7 mouse cellular contexts compared by ENCODE assay signal in genomic region chr6:4904055-4904450, GRCm38 (mm10). TPM values are rescaled to one million over a fixed set of nuclear protein-coding genes. Genes with fewer than 3 reads are reported as not detected.
DNase-seq lines count a peak whose midpoint lies in the region; ATAC-seq and TF ChIP-seq lines count a peak whose summit lies in the region.

No protein-coding gene starts in this region.

- H3K4me1 ChIP-seq in ES-Bruce4 (ENCODE audit: control insufficient read depth, insufficient read depth, low read length) (no peaks in the 10 kb centered on the region), ES-E14 (ENCODE audit: control insufficient read depth in 2 of 2, insufficient read depth in 2 of 2, low read length in 2 of 2, poor library complexity in 1 of 2) (peaks cover 0 to 5% of the 10 kb centered on the region in 2 experiments; a peak in 3 of 4 replicates)
- H3K4me1 ChIP-seq in embryonic facial prominence, embryonic 14.5 days (ENCODE audit: control insufficient read depth, insufficient read depth, low read length): peaks cover 8% of the 10 kb centered on the region
- peaks cover 55% of the 10 kb centered on the region for H3K4me1 ChIP-seq in hindbrain, embryonic 13.5 days (replicated peaks)
- peaks cover 21% of the 10 kb centered on the region; the same call in 1 of the 2 replicates for H3K4me1 ChIP-seq in limb, embryonic 13.5 days
- peaks cover 36% of the 10 kb centered on the region for H3K4me1 ChIP-seq in midbrain, embryonic 16.5 days (ENCODE audit: control insufficient read depth, insufficient read depth, low read length)

- H3K36me3 ChIP-seq in ES-Bruce4 (ENCODE audit: control insufficient read depth, insufficient read depth, low read length, poor library complexity, severe bottlenecking) (no peaks in the 10 kb centered on the region), ES-E14 (ENCODE audit: control insufficient read depth, insufficient read depth, low read length, poor library complexity, severe bottlenecking) (peaks cover 6% of the 10 kb centered on the region; the same call in 1 of the 2 replicates)
- no peaks in the 10 kb centered on the region for H3K36me3 ChIP-seq in embryonic facial prominence, embryonic 14.5 days (ENCODE audit: control insufficient read depth, insufficient read depth, low read length)
- no peaks in the 10 kb centered on the region for H3K36me3 ChIP-seq in hindbrain, embryonic 13.5 days
- peaks cover 6% of the 10 kb centered on the region for H3K36me3 ChIP-seq in limb, embryonic 13.5 days
- no peaks in the 10 kb centered on the region for H3K36me3 ChIP-seq in midbrain, embryonic 16.5 days (ENCODE audit: control insufficient read depth, insufficient read depth, low read length)

- TF ChIP-seq CTCF in ES-Bruce4 (IDR thresholded peaks at IDR 0.05; ENCODE audit: low read depth, low read length): no peak

- H3K9ac ChIP-seq in ES-Bruce4 (ENCODE audit: low read depth, poor library complexity, severe bottlenecking) (peak overlapping the region; percentile 97), ES-E14 (ENCODE audit: insufficient read depth, low read depth, low read length, poor library complexity, severe bottlenecking) (peak overlapping the region; percentile 14; the same call in 1 of the 2 replicates)
- peak overlapping the region; percentile 91 for H3K9ac ChIP-seq in embryonic facial prominence, embryonic 14.5 days (ENCODE audit: low read depth, low read length)
- peak overlapping the region; percentile 96 for H3K9ac ChIP-seq in hindbrain, embryonic 13.5 days
- peak overlapping the region; percentile 90 for H3K9ac ChIP-seq in limb, embryonic 13.5 days
- H3K9ac ChIP-seq in midbrain, embryonic 16.5 days (ENCODE audit: low read depth, low read length): peak overlapping the region; percentile 98

- in situ Hi-C loops in ES-E14 (cut with MboI; ENCODE audit: low sequenced_read_pairs in 2 of 2, unreplicated experiment in 2 of 2): no loop called here

- ATAC-seq in embryonic facial prominence, embryonic 14.5 days (ENCODE audit: low read depth): peak; percentile 17; the same call in 1 of the 2 replicates
- peak; percentile 50 for ATAC-seq in hindbrain, embryonic 13.5 days (ENCODE audit: low FRiP score)
- ATAC-seq in limb, embryonic 13.5 days (ENCODE audit: low FRiP score, low read depth): peak; percentile 25; the same call in 1 of the 2 replicates
- ATAC-seq in midbrain, embryonic 16.5 days: peak; percentile 41; the same call in 1 of the 2 replicates
- no peak for ATAC-seq in monocyte, adult 5-6 weeks (replicated peaks; ENCODE audit: insufficient number of reproducible peaks, low FRiP score, low TSS enrichment, poor library complexity, severe bottlenecking)

- 7% methylated on average over 9 of the region's 9 CpGs for WGBS in embryonic facial prominence, embryonic 14.5 days
- WGBS in hindbrain, embryonic 13.5 days: 2% methylated on average over 9 of the region's 9 CpGs
- 7% methylated on average over 9 of the region's 9 CpGs for WGBS in limb, embryonic 13.5 days
- WGBS in midbrain, embryonic 16.5 days: 2% methylated on average over 9 of the region's 9 CpGs

- DNase-seq in ES-E14 (ENCODE audit: low read depth, low spot score): no peak
- DNase-seq in embryonic facial prominence, embryonic 14.5 days (ENCODE audit: low spot score): peak; percentile 66

- H3K27ac ChIP-seq in ES-Bruce4 (ENCODE audit: insufficient read depth, low read length): no peak overlapping the region
- H3K27ac ChIP-seq in ES-E14 (ENCODE audit: insufficient read depth, low read depth, low read length, poor library complexity, severe bottlenecking): peak overlapping the region; percentile 41; the same call in 1 of the 2 replicates
- H3K27ac ChIP-seq in embryonic facial prominence, embryonic 14.5 days (replicated peaks; ENCODE audit: low read depth, low read length): peak overlapping the region; percentile 91
- H3K27ac ChIP-seq in hindbrain, embryonic 13.5 days: peak overlapping the region; percentile 98
- peak overlapping the region; percentile 94 for H3K27ac ChIP-seq in limb, embryonic 13.5 days
- H3K27ac ChIP-seq in midbrain, embryonic 16.5 days (ENCODE audit: low read length): peak overlapping the region; percentile 98

- no peak for TF ChIP-seq EP300 in ES-Bruce4 (IDR thresholded peaks at IDR 0.05; ENCODE audit: insufficient read depth, low read depth, low read length)

- H3K4me2 ChIP-seq in embryonic facial prominence, embryonic 14.5 days (ENCODE audit: low read depth, low read length): peak overlapping the region; percentile 89
- H3K4me2 ChIP-seq in hindbrain, embryonic 13.5 days: peak overlapping the region; percentile 71
- H3K4me2 ChIP-seq in limb, embryonic 13.5 days (replicated peaks): peak overlapping the region; percentile 79
- H3K4me2 ChIP-seq in midbrain, embryonic 16.5 days (ENCODE audit: low read length): peak overlapping the region; percentile 67

- peak overlapping the region; percentile 41 for H3K4me3 ChIP-seq in ES-Bruce4 (ENCODE audit: low read depth, low read length)
- H3K4me3 ChIP-seq in ES-E14 (ENCODE audit: insufficient read depth in 1 of 2, low read depth in 1 of 2, low read length in 2 of 2, poor library complexity in 1 of 2, severe bottlenecking in 1 of 2): peak overlapping the region; percentile 79 to 98
- peak overlapping the region; percentile 82 for H3K4me3 ChIP-seq in embryonic facial prominence, embryonic 14.5 days (ENCODE audit: low read depth, low read length)
- H3K4me3 ChIP-seq in hindbrain, embryonic 13.5 days: peak overlapping the region; percentile 69
- H3K4me3 ChIP-seq in limb, embryonic 13.5 days: peak overlapping the region; percentile 73
- H3K4me3 ChIP-seq in midbrain, embryonic 16.5 days (ENCODE audit: low read depth, low read length): peak overlapping the region; percentile 81

- no peaks in the 10 kb centered on the region for H3K27me3 ChIP-seq in ES-Bruce4 (ENCODE audit: control insufficient read depth, insufficient read depth, low read length, poor library complexity, severe bottlenecking)
- H3K27me3 ChIP-seq in embryonic facial prominence, embryonic 14.5 days (replicated peaks; ENCODE audit: control insufficient read depth, insufficient read depth, low read length): no peaks in the 10 kb centered on the region
- no peaks in the 10 kb centered on the region for H3K27me3 ChIP-seq in hindbrain, embryonic 13.5 days
- H3K27me3 ChIP-seq in limb, embryonic 13.5 days: no peaks in the 10 kb centered on the region
- H3K27me3 ChIP-seq in midbrain, embryonic 16.5 days (ENCODE audit: control insufficient read depth, insufficient read depth, low read depth, low read length): no peaks in the 10 kb centered on the region

- TF ChIP-seq POLR2A in ES-Bruce4 (IDR thresholded peaks at IDR 0.05; ENCODE audit: insufficient read depth, low read length): no peak

- H3K9me3 ChIP-seq in ES-Bruce4 (replicated peaks; ENCODE audit: control insufficient read depth, insufficient read depth, low read length, poor library complexity, severe bottlenecking) (no peaks in the 10 kb centered on the region), ES-E14 (ENCODE audit: control insufficient read depth, insufficient read depth, low read depth, low read length) (no peaks in the 10 kb centered on the region)
- no peaks in the 10 kb centered on the region for H3K9me3 ChIP-seq in embryonic facial prominence, embryonic 14.5 days (ENCODE audit: control insufficient read depth, low read length)
- no peaks in the 10 kb centered on the region for H3K9me3 ChIP-seq in hindbrain, embryonic 13.5 days
- H3K9me3 ChIP-seq in limb, embryonic 13.5 days: no peaks in the 10 kb centered on the region
- no peaks in the 10 kb centered on the region for H3K9me3 ChIP-seq in midbrain, embryonic 16.5 days (replicated peaks; ENCODE audit: control insufficient read depth, low read length, poor library complexity, severe bottlenecking)

TF ChIP-seq in ES-E14, 5 proteins besides CTCF, POLR2A, EP300 and RAD21:
- TF ChIP-seq ZNF384 (IDR thresholded peaks at IDR 0.05; ENCODE audit: low read depth, low read length) (no peak), CHD2 (IDR thresholded peaks at IDR 0.05; ENCODE audit: low read depth, low read length) (no peak), MAFK (IDR thresholded peaks at IDR 0.05; ENCODE audit: insufficient read depth, low read depth, low read length) (no peak), HCFC1 (IDR thresholded peaks at IDR 0.05; ENCODE audit: borderline replicate concordance, insufficient read depth, low read length) (no peak), ZC3H11A (IDR thresholded peaks at IDR 0.05; ENCODE audit: borderline replicate concordance, low read depth, low read length) (no peak)
TF ChIP-seq in ES-E14: peak in this region for 0.

RNA-seq across cellular contexts. Expression of gene Ppp1r9a, which starts 1.3 kb away (rescaled TPM):
- polyA plus RNA-seq in ES-Bruce4 (2011; ENCODE audit: insufficient read depth, insufficient read length, low read depth, missing spikeins): 33.9 and 38.1 TPM in 2 replicates
- total RNA-seq in ES-E14 (2012; rRNA removed): 22.2 and 38.1 TPM in 2 replicates
- 17.1 and 20.6 TPM in 2 replicates for polyA plus RNA-seq in embryonic facial prominence, embryonic 14.5 days (2014; fragmentation: Nextera tagmentation; extraction: Ambion mirVana)
- 42.0 and 43.5 TPM in 2 replicates for polyA plus RNA-seq in hindbrain, embryonic 13.5 days (2015; fragmentation: Nextera tagmentation; extraction: Ambion mirVana)
- polyA plus RNA-seq in limb, embryonic 13.5 days (2015; fragmentation: Nextera tagmentation; extraction: Ambion mirVana): 23.4 and 23.6 TPM in 2 replicates
- 37.4 and 45.4 TPM in 2 replicates for polyA plus RNA-seq in midbrain, embryonic 16.5 days (2015; fragmentation: Nextera tagmentation; extraction: Ambion mirVana)
- total RNA-seq in monocyte, adult 5-6 weeks (2017): 0.32 to 2.5 TPM (median 2.4 TPM) in 3 replicates

Comparison
In these comparisons a context has a peak if more than half of its experiments do, and no peak if none do; other contexts are left out.
1. H3K9ac ChIP-seq: peak in every context shown above with its lines; median percentile 98 in midbrain, embryonic 16.5 days; 97 in ES-Bruce4; 96 in hindbrain, embryonic 13.5 days; 91 in embryonic facial prominence, embryonic 14.5 days; 90 in limb, embryonic 13.5 days; 14 in ES-E14.